Mouse (Mus musculus) CH12.LX (cell line): ENCODE results near the gene Tmem59l. TPM values are rescaled to one million over a fixed set of nuclear protein-coding genes. Genes with fewer than 3 reads are reported as not detected.

ENCODE experiments used
- DNase-seq: peaks from one replicate; pipeline ENCODE4 v3.0.0-alpha.2; 2013; ENCODE audit errors: extremely low read depth
- H3K27ac ChIP-seq: 2 replicates; pipeline ENCODE4 v1.5.1; 2012; ENCODE audit warnings: low read depth, mild to moderate bottlenecking, control low read depth, moderate library complexity; ENCODE audit not compliant: insufficient read depth
- H3K27me3 ChIP-seq: replicated peaks from 2 replicates; pipeline ENCODE3; 2012; ENCODE audit warnings: inconsistent platforms
- H3K36me3 ChIP-seq, 2 experiments: replicated peaks in 1 of 2; 2 replicates each; pipeline versions ENCODE3 to v1.6.1; 2012; ENCODE audit warnings: inconsistent platforms in 1 of 2, low read length in 1 of 2, mild to moderate bottlenecking in 1 of 2, mixed read lengths in 1 of 2, moderate library complexity in 1 of 2; ENCODE audit not compliant: control insufficient read depth in 1 of 2, insufficient read depth in 1 of 2
- H3K4me1 ChIP-seq, 2 experiments: 2 replicates each; pipeline ENCODE4 v1.6.1; 2012; ENCODE audit warnings: inconsistent platforms in 1 of 2, moderate library complexity in 1 of 2; ENCODE audit not compliant: insufficient read depth in 2 of 2, control insufficient read depth in 1 of 2
- H3K4me2 ChIP-seq: 2 replicates; pipeline ENCODE4 v1.6.1; 2012; ENCODE audit warnings: low read depth, mild to moderate bottlenecking, control low read depth; ENCODE audit not compliant: poor library complexity, insufficient read depth, severe bottlenecking
- H3K4me3 ChIP-seq, 3 experiments: fragments of 150-350 bp in 1 of 3; sonication (generic) in 1 of 3; replicated peaks in 1 of 3; 2 replicates each; pipeline versions ENCODE3 to v1.5.1; 2011 to 2012; ENCODE audit warnings: low read depth in 2 of 3, low read length in 2 of 3, mild to moderate bottlenecking in 2 of 3, moderate library complexity in 2 of 3, control low read depth in 1 of 3, improper control_type of control experiment in 1 of 3, inconsistent platforms in 1 of 3, mixed read lengths in 1 of 3; ENCODE audit not compliant: poor library complexity in 1 of 3
- H3K79me2 ChIP-seq: replicated peaks from 2 replicates; pipeline ENCODE4 v1.6.1; 2012; ENCODE audit warnings: mild to moderate bottlenecking, moderate library complexity; ENCODE audit not compliant: control insufficient read depth, poor library complexity, insufficient read depth, severe bottlenecking; ENCODE audit errors: extremely low read depth
- H3K9ac ChIP-seq: 2 replicates; pipeline ENCODE4 v1.6.1; 2012; ENCODE audit warnings: low read depth, mild to moderate bottlenecking, control low read depth, moderate library complexity; ENCODE audit not compliant: insufficient read depth
- H3K9me3 ChIP-seq: replicated peaks from 2 replicates; pipeline ENCODE3; 2012; ENCODE audit warnings: low read length, inconsistent platforms, mixed read lengths
- CHD1 ChIP-seq: IDR thresholded peaks from 2 replicates; pipeline ENCODE4 v1.6.1; 2012; ENCODE audit warnings: low read depth, low read length, improper control_type of control experiment, inconsistent platforms
- CTCF ChIP-seq, 2 experiments: IDR thresholded peaks in 1 of 2; conservative IDR thresholded peaks in 1 of 2; 2 replicates each; pipeline ENCODE4 v1.5.1; 2011 to 2012; ENCODE audit warnings: low read depth in 2 of 2, low read length in 2 of 2, improper control_type of control experiment in 1 of 2, inconsistent platforms in 1 of 2, mild to moderate bottlenecking in 1 of 2, moderate library complexity in 1 of 2
- E2F4 ChIP-seq: IDR thresholded peaks from 2 replicates; pipeline ENCODE4 v1.6.1; 2011; ENCODE audit warnings: low read depth, low read length, improper control_type of control experiment; ENCODE audit not compliant: insufficient replicate concordance
- EP300 ChIP-seq: IDR thresholded peaks from 2 replicates; pipeline ENCODE4 v1.6.1; 2011; ENCODE audit warnings: low read length, improper control_type of control experiment
- IRF4 ChIP-seq: IDR thresholded peaks from 2 replicates; pipeline ENCODE4 v1.6.1; 2014; ENCODE audit warnings: low read depth, mild to moderate bottlenecking, inconsistent platforms, low read length, improper control_type of control experiment
- JUN ChIP-seq: IDR thresholded peaks from 2 replicates; pipeline ENCODE4 v1.6.1; 2011; ENCODE audit warnings: low read depth, mild to moderate bottlenecking, low read length, improper control_type of control experiment, moderate library complexity; ENCODE audit not compliant: insufficient read depth
- KAT2A ChIP-seq: IDR thresholded peaks from 2 replicates; pipeline ENCODE4 v1.6.1; 2012; ENCODE audit warnings: low read length, improper control_type of control experiment, inconsistent platforms; ENCODE audit not compliant: insufficient replicate concordance
- MAZ ChIP-seq: IDR thresholded peaks from 2 replicates; pipeline ENCODE4 v1.6.1; 2012; ENCODE audit warnings: low read depth, mild to moderate bottlenecking, inconsistent platforms, low read length, improper control_type of control experiment, moderate library complexity
- MXI1 ChIP-seq: IDR thresholded peaks from 2 replicates; pipeline ENCODE4 v1.6.1; 2011; ENCODE audit warnings: mild to moderate bottlenecking, low read depth, low read length, improper control_type of control experiment
- MYC ChIP-seq: IDR thresholded peaks from 2 replicates; pipeline ENCODE4 v1.6.1; 2011; ENCODE audit warnings: low read depth, mild to moderate bottlenecking, improper control_type of control experiment, low read length
- NELFE ChIP-seq: IDR thresholded peaks from 2 replicates; pipeline ENCODE4 v1.6.1; 2011; ENCODE audit warnings: low read depth, low read length, improper control_type of control experiment
- PAX5 ChIP-seq: IDR thresholded peaks from 2 replicates; pipeline ENCODE4 v1.6.1; 2012; ENCODE audit warnings: low read length, inconsistent platforms, mixed read lengths
- RCOR1 ChIP-seq: conservative IDR thresholded peaks from 2 replicates; pipeline ENCODE4 v1.6.1; 2012; ENCODE audit warnings: low read depth, mild to moderate bottlenecking, inconsistent platforms, low read length, improper control_type of control experiment
- SMC3 ChIP-seq: IDR thresholded peaks from 2 replicates; pipeline ENCODE4 v1.6.1; 2011; ENCODE audit warnings: low read depth, low read length, improper control_type of control experiment
- TBP ChIP-seq: conservative IDR thresholded peaks from 2 replicates; pipeline ENCODE4 v1.6.1; 2011; ENCODE audit warnings: low read depth, low read length, improper control_type of control experiment
- TCF12 ChIP-seq: IDR thresholded peaks from 2 replicates; pipeline ENCODE4 v1.6.1; 2014; ENCODE audit warnings: low read depth, mild to moderate bottlenecking, inconsistent platforms, low read length, improper control_type of control experiment
- USF1 ChIP-seq: IDR thresholded peaks from 2 replicates; pipeline ENCODE4 v1.6.1; 2014; ENCODE audit warnings: low read depth, mild to moderate bottlenecking, inconsistent platforms, low read length, improper control_type of control experiment
- ZC3H11A ChIP-seq: IDR thresholded peaks from 2 replicates; pipeline ENCODE4 v1.6.1; 2012; ENCODE audit warnings: low read depth, mild to moderate bottlenecking, inconsistent platforms, low read length, improper control_type of control experiment
- ZMIZ1 ChIP-seq: IDR thresholded peaks from 2 replicates; pipeline ENCODE4 v1.6.1; 2012; ENCODE audit warnings: low read depth, mild to moderate bottlenecking, inconsistent platforms, low read length, improper control_type of control experiment
- dilution Hi-C: fragments of 300-500 bp; cut with MboI; formaldehyde crosslinking; loops from 2 replicates; pipeline ENCODE4 v1.14.3; 2020; ENCODE audit warnings: low sequenced_read_pairs; ENCODE audit not compliant: extremely low pct_unique_long_range_greater_than_20kb, extremely low pct_ligation_motif_present
- in situ Hi-C: fragments of 300-500 bp; cut with MboI; formaldehyde crosslinking; loops from 3 replicates; pipeline ENCODE4 v1.14.3; 2019; ENCODE audit warnings: low sequenced_read_pairs, low pct_ligation_motif_present, low pct_unique_long_range_greater_than_20kb, mixed read lengths
- polyA plus RNA-seq: library from polyadenylated mRNA; unstranded; fragments of >175 nt; gene quantifications from 2 replicates; pipeline ENCODE4 v1.2.1, GENCODE M21; 2012; ENCODE audit warnings: low read depth; ENCODE audit not compliant: insufficient read length
- total RNA-seq, 2 experiments: library from RNA; depleted of rRNA; stranded (reverse); fragments of 300-350 nt in 1 of 2; fragments of >200 nt in 1 of 2; gene quantifications; 2 replicates each; pipeline ENCODE4 v1.2.3; 2012 to 2014

The Tmem59l gene
- total RNA-seq (2012; rRNA removed): not detected in 2 replicates
- not detected in 2 replicates for total RNA-seq (2014; rRNA removed)
- not detected in 2 replicates for polyA plus RNA-seq

GRCm38 (mm10) chr8:70486941-70487520 lies at the start of gene Tmem59l:
TSS of gene Tmem59l (minus strand) at chr8:70487358.
- peak within 1 kb of the TSS; percentile 26 for H3K4me2 ChIP-seq
- H3K27me3 ChIP-seq: peaks cover 96% of the 10 kb centered on the region
- dilution Hi-C loops: no loop called here

GRCm38 (mm10) chr8:70535701-70536100 lies 48.5 kb upstream of the Tmem59l start:
- Histone ChIP-seq H3K79me2 (peaks cover 9% of the 10 kb centered on the region), H3K4me2 (no peak overlapping the region), H3K27ac (no peak overlapping the region), H3K36me3 (peaks cover 58 to 64% of the 10 kb centered on the region in 2 experiments), H3K9ac (no peak overlapping the region), H3K4me1 (peaks cover 4 to 23% of the 10 kb centered on the region in 2 experiments), H3K9me3 (no peaks in the 10 kb centered on the region), H3K4me3 (no peak overlapping the region), H3K27me3 (no peaks in the 10 kb centered on the region)
- no peak for DNase-seq
- TF ChIP-seq E2F4: no peak
- no peak for TF ChIP-seq MAZ
- no peak for TF ChIP-seq KAT2A
- no peak for TF ChIP-seq EP300
- TF ChIP-seq NELFE: no peak
- TF ChIP-seq CTCF (conservative IDR thresholded peaks at IDR 0.05 in 1 of 2, IDR thresholded peaks at IDR 0.05 in 1 of 2; ENCODE audit: low read depth in 2 of 2, low read length in 2 of 2): no peak
- TF ChIP-seq USF1: no peak
- TF ChIP-seq ZMIZ1: no peak
- no peak for TF ChIP-seq TBP
- TF ChIP-seq MXI1: no peak
- no peak for TF ChIP-seq IRF4
- dilution Hi-C loops (no loop called here), in situ Hi-C loops (no loop called here)

More at GRCm38 (mm10) chr8:70486941-70487520, at the start of gene Tmem59l:
- TF ChIP-seq CTCF (conservative IDR thresholded peaks at IDR 0.05 in 1 of 2, IDR thresholded peaks at IDR 0.05 in 1 of 2; ENCODE audit: low read depth in 2 of 2, low read length in 2 of 2): no peak
- no peak for TF ChIP-seq PAX5
- TF ChIP-seq RCOR1: no peak
- no peaks in the 10 kb centered on the region for H3K79me2 ChIP-seq
- H3K27ac ChIP-seq: no peak within 1 kb of the TSS
- no peaks in the 10 kb centered on the region for H3K9me3 ChIP-seq
- H3K4me3 ChIP-seq: peak within 1 kb of the TSS in 1 of 3 experiments; percentile 9
- H3K9ac ChIP-seq: no peak within 1 kb of the TSS
- in situ Hi-C loops: no loop called here
- no peaks in the 10 kb centered on the region for H3K36me3 ChIP-seq
- no peak for DNase-seq
- H3K4me1 ChIP-seq: peaks cover 10 to 20% of the 10 kb centered on the region in 2 experiments

- H3K4me1 ChIP-seq: peaks cover 0 to 18% of the 10 kb centered on the region in 2 experiments; a peak in 3 of 4 replicates
- dilution Hi-C loops: no loop called here
Measured at GRCm38 (mm10) chr8:70535221-70535620, 48.1 kb upstream of the Tmem59l start.

More at GRCm38 (mm10) chr8:70535221-70535620, 48.1 kb upstream of the Tmem59l start:
- Histone ChIP-seq H3K27ac (no peak overlapping the region), H3K27me3 (no peaks in the 10 kb centered on the region), H3K36me3 (peaks cover 60 to 69% of the 10 kb centered on the region in 2 experiments), H3K4me2 (no peak overlapping the region), H3K79me2 (peaks cover 5% of the 10 kb centered on the region), H3K9me3 (no peaks in the 10 kb centered on the region), H3K9ac (no peak overlapping the region), H3K4me3 (no peak overlapping the region)
- no peak for DNase-seq
- no peak for TF ChIP-seq CHD1
- TF ChIP-seq JUN: no peak
- no peak for TF ChIP-seq PAX5
- no peak for TF ChIP-seq MYC
- TF ChIP-seq TCF12: no peak
- no peak for TF ChIP-seq SMC3
- no peak for TF ChIP-seq ZC3H11A
- TF ChIP-seq MAZ: no peak
- in situ Hi-C loops: no loop called here
